Mouse (Mus musculus) forebrain, embryonic 12.5 days (tissue): Measurements from ENCODE around the gene Vps45. TPM values are rescaled to one million over a fixed set of nuclear protein-coding genes. Genes with fewer than 3 reads are reported as not detected.

ENCODE experiments used
- ATAC-seq: fragments of 200-750 bp; cut with Nextera tagmentation; 2 replicates; pipeline ENCODE4 v1.8.0; 2017; ENCODE audit warnings: moderate TSS enrichment; ENCODE audit not compliant: low FRiP score
- H3K27ac ChIP-seq: fragments of 300-500 bp; sonication (generic); 2 replicates; pipeline ENCODE4 v1.5.1; 2016; ENCODE audit warnings: mild to moderate bottlenecking
- H3K27me3 ChIP-seq: fragments of 300-500 bp; sonication (generic); 2 replicates; pipeline ENCODE4 v1.6.1; 2016; ENCODE audit warnings: mild to moderate bottlenecking
- H3K36me3 ChIP-seq: fragments of 300-500 bp; sonication (generic); replicated peaks from 2 replicates; pipeline ENCODE4 v1.6.1; 2016; ENCODE audit warnings: mild to moderate bottlenecking
- H3K4me1 ChIP-seq: fragments of 300-500 bp; sonication (generic); 2 replicates; pipeline ENCODE4 v1.6.1; 2016
- H3K4me2 ChIP-seq: fragments of 300-500 bp; sonication (generic); 2 replicates; pipeline ENCODE4 v1.6.1; 2016; ENCODE audit warnings: mild to moderate bottlenecking, moderate library complexity
- H3K4me3 ChIP-seq: fragments of 300-500 bp; sonication (generic); replicated peaks from 2 replicates; pipeline ENCODE4 v1.5.1; 2016; ENCODE audit warnings: mild to moderate bottlenecking
- H3K9ac ChIP-seq: fragments of 300-500 bp; sonication (generic); 2 replicates; pipeline ENCODE4 v1.6.1; 2016; ENCODE audit warnings: mild to moderate bottlenecking
- H3K9me3 ChIP-seq: fragments of 300-500 bp; sonication (generic); 2 replicates; pipeline ENCODE4 v1.6.1; 2016
- WGBS: fragments of 180-500 bp; shearing (Covaris S2); methylation state at CpG from one replicate; pipeline ENCODE4 v1.1.7; 2016; 5-methylcytosine and 5-hydroxymethylcytosine counted together
- polyA plus RNA-seq: library from polyadenylated mRNA; unstranded; fragments of >200 nt; fragmentation: Nextera tagmentation; extraction: Ambion mirVana; gene quantifications from 2 replicates; pipeline ENCODE4 v1.2.1, GENCODE M21; 2016

The Vps45 gene
- polyA plus RNA-seq, 1 experiment from 2014 or later, result 39.2 TPM

GRCm38 (mm10) chr3:96029766-96030165, 28.5 kb downstream of the Vps45 start:
- H3K36me3 ChIP-seq, result peaks cover 13% of the 10 kb centered on the region; the same call in 1 of the 2 replicates
- no peaks in the 10 kb centered on the region for H3K9me3 ChIP-seq
- no peak overlapping the region for H3K27ac ChIP-seq
- H3K4me1 ChIP-seq, result no peaks in the 10 kb centered on the region
- H3K4me3 ChIP-seq, result no peak overlapping the region
- 94% methylated on average over 11 of the region's 11 CpGs for WGBS
- ATAC-seq, result no peak
- no peaks in the 10 kb centered on the region for H3K27me3 ChIP-seq
- no peak overlapping the region for H3K4me2 ChIP-seq
- no peak overlapping the region for H3K9ac ChIP-seq

GRCm38 (mm10) chr3:96029336-96029735, 28.9 kb downstream of the Vps45 start:
- Histone ChIP-seq H3K27me3 (no peaks in the 10 kb centered on the region), H3K4me2 (no peak overlapping the region), H3K9ac (no peak overlapping the region), H3K27ac (no peak overlapping the region), H3K4me1 (no peaks in the 10 kb centered on the region), H3K4me3 (no peak overlapping the region), H3K36me3 (peaks cover 13% of the 10 kb centered on the region; the same call in 1 of the 2 replicates), H3K9me3 (no peaks in the 10 kb centered on the region)
- WGBS, result 91% methylated on average over 3 of the region's 3 CpGs
- ATAC-seq, result no peak

DNA sequence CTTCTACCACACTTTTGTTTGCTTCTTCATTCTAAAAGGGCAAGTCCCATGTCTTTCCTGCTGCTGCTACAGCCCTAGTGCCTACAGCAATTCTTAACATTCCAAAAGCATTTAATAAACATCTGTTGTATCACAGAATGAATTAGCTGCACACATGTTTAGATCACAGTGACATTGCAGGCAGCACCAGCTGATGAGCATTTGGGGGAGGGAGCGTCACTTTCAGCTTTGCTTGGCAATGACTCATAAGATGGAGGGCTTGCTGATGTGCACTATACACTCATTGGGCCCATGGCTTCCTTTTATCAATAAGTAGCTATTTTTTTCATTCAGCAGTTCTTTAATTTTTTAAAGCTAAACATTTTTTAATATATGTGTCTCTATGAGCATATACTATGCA, 30.4 kb downstream of the Vps45 start:
- Histone ChIP-seq H3K4me3 (no peak overlapping the region), H3K9me3 (no peaks in the 10 kb centered on the region), H3K4me1 (no peaks in the 10 kb centered on the region), H3K36me3 (peaks cover 12% of the 10 kb centered on the region; the same call in 1 of the 2 replicates), H3K27me3 (no peaks in the 10 kb centered on the region), H3K27ac (no peak overlapping the region), H3K4me2 (no peak overlapping the region), H3K9ac (no peak overlapping the region)
- no peak for ATAC-seq
- WGBS, result 78% methylated on average over 1 of the region's 1 CpGs

DNA sequence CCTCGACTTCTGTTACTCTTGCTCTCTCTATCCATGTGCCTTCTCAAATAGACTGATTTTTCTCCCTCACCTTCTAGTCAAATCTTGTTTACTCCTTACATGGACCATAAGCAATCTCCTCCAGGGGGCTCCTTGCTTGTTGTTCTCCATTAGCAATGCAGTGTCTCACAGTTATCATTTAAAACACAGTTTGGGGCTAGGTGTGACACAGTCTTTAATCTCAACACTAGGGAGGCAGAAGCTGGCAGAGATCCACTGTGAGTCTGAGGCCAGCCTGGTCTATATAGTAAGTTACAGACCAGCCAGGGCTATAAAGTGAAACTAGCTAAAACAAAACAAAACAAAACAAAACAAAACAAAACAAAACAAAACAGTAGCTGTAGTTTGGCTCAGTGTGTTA, 31.1 kb downstream of the Vps45 start:
- ATAC-seq, result no peak
- Histone ChIP-seq H3K27ac (no peak overlapping the region), H3K4me1 (no peaks in the 10 kb centered on the region), H3K9me3 (no peaks in the 10 kb centered on the region), H3K27me3 (no peaks in the 10 kb centered on the region), H3K9ac (no peak overlapping the region), H3K4me2 (no peak overlapping the region), H3K4me3 (no peak overlapping the region), H3K36me3 (peaks cover 8% of the 10 kb centered on the region; the same call in 1 of the 2 replicates)
- WGBS, result 100% methylated on average over 1 of the region's 1 CpGs

- Histone ChIP-seq H3K36me3 (no peaks in the 10 kb centered on the region), H3K4me2 (no peak overlapping the region), H3K9ac (no peak overlapping the region), H3K4me3 (no peak overlapping the region), H3K4me1 (no peaks in the 10 kb centered on the region), H3K27me3 (no peaks in the 10 kb centered on the region), H3K9me3 (no peaks in the 10 kb centered on the region), H3K27ac (no peak overlapping the region)
- ATAC-seq, result no peak
- 85% methylated on average over 5 of the region's 5 CpGs for WGBS
Measured at GRCm38 (mm10) chr3:96021421-96022128, 36.7 kb downstream of the Vps45 start.

DNA sequence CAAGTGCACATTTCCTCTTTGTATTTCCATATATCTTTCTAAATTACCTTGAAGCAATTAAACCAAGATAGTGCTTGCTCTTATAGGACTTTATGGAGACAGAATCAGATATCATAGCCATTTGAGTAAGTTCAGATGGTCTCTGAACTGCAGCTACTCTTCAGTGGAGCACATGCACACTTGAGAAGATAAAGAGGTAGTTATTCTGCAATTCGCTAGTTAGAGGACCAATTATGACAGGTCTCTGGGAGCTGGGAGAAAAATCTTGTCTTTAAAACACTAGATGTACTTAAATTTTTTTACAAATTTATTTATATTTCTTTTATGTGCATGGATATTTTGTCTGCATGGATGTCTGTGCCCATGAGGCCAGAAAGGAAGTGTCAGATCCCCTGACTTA, 37.5 kb downstream of the Vps45 start:
- 86% methylated on average over 1 of the region's 1 CpGs for WGBS
- ATAC-seq, result no peak
- H3K36me3 ChIP-seq, result no peaks in the 10 kb centered on the region
- H3K27ac ChIP-seq, result no peak overlapping the region
- H3K4me1 ChIP-seq, result no peaks in the 10 kb centered on the region
- no peaks in the 10 kb centered on the region for H3K27me3 ChIP-seq
- no peak overlapping the region for H3K4me3 ChIP-seq
- H3K4me2 ChIP-seq, result no peak overlapping the region
- H3K9ac ChIP-seq, result no peak overlapping the region
- no peaks in the 10 kb centered on the region for H3K9me3 ChIP-seq

DNA sequence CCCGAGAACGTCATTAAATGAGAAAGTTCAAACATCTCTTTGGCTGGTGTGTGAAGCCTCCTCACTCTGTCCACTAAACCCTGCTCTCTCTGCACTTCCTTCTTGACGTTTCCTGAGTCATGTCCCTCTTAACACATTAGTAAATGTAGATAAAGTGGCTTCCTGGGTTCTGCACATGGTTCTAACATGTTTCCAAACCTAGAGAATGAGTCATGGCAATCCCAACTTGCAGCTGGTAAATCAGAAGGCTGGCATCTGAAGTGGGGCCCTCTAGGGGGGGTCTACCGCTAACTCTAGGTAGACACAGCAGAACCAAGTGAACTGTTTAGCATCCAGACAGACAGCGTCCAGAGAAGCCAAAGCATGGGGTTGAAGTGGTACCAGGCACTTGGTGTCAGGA, 40.8 kb downstream of the Vps45 start:
- no peak overlapping the region for H3K4me2 ChIP-seq
- H3K27me3 ChIP-seq, result no peaks in the 10 kb centered on the region
- no peaks in the 10 kb centered on the region for H3K9me3 ChIP-seq
- 80% methylated on average over 5 of the region's 5 CpGs for WGBS
- no peak for ATAC-seq
- H3K9ac ChIP-seq, result no peak overlapping the region
- no peak overlapping the region for H3K27ac ChIP-seq
- no peaks in the 10 kb centered on the region for H3K36me3 ChIP-seq
- H3K4me3 ChIP-seq, result no peak overlapping the region
- H3K4me1 ChIP-seq, result no peaks in the 10 kb centered on the region

- no peak overlapping the region for H3K4me2 ChIP-seq
- H3K4me1 ChIP-seq, result no peaks in the 10 kb centered on the region
- no peak overlapping the region for H3K9ac ChIP-seq
- no peaks in the 10 kb centered on the region for H3K27me3 ChIP-seq
- H3K9me3 ChIP-seq, result no peaks in the 10 kb centered on the region
- H3K27ac ChIP-seq, result no peak overlapping the region
- no peak overlapping the region for H3K4me3 ChIP-seq
- H3K36me3 ChIP-seq, result no peaks in the 10 kb centered on the region
- ATAC-seq, result no peak
- WGBS, result 94% methylated on average over 2 of the region's 2 CpGs
Measured at GRCm38 (mm10) chr3:96016257-96016889, 41.9 kb downstream of the Vps45 start.

DNA sequence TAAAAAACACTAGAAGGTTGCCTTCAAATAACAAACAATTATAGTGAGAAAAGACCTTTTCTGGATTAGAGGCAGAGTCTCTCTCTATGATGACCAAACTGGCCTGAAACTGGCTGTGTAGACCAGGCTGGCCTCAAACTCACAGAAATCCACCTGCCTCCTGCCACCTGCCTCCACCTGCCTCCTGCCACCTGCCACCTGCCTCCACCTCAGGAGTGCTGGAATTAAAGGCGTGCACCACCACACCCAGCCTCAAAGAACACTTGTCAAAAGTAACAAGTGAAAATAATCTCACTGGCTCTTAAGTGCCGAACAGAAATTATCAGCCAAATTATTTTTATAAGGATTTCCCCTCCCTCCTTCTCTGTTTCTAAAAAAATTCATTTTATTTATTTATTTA, 42.6 kb downstream of the Vps45 start:
- Histone ChIP-seq H3K36me3 (peaks cover 5% of the 10 kb centered on the region; the same call in 1 of the 2 replicates), H3K4me1 (no peaks in the 10 kb centered on the region), H3K9ac (no peak overlapping the region), H3K27ac (no peak overlapping the region), H3K4me3 (no peak overlapping the region), H3K27me3 (no peaks in the 10 kb centered on the region), H3K4me2 (no peak overlapping the region), H3K9me3 (no peaks in the 10 kb centered on the region)
- ATAC-seq, result no peak
- WGBS, result 92% methylated on average over 2 of the region's 2 CpGs

DNA sequence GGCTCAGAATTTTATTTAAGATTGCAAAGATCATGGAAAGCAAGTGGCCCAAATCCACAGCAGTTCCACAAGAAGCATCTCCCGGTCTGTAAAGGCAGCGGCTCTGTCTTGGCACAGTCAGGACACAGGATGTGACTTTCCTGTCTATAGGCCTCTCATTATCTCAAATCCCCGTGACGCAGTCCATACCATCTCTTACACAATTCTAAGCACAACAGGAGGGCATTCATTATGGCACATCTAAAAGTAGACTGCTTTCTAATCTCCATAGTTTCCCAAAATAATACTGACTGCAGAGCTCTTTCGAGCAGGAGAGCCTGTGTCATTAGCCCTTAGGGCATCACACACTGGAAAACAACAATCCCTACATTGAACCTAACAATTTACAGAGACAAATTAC, 45.5 kb downstream of the Vps45 start:
- no peaks in the 10 kb centered on the region for H3K4me1 ChIP-seq
- peaks cover 7% of the 10 kb centered on the region; the same call in 1 of the 2 replicates for H3K36me3 ChIP-seq
- no peak overlapping the region for H3K27ac ChIP-seq
- no peak overlapping the region for H3K9ac ChIP-seq
- no peak overlapping the region for H3K4me3 ChIP-seq
- WGBS, result 47% methylated on average over 5 of the region's 5 CpGs
- H3K27me3 ChIP-seq, result no peaks in the 10 kb centered on the region
- ATAC-seq, result no peak
- H3K9me3 ChIP-seq, result no peaks in the 10 kb centered on the region
- H3K4me2 ChIP-seq, result no peak overlapping the region

DNA sequence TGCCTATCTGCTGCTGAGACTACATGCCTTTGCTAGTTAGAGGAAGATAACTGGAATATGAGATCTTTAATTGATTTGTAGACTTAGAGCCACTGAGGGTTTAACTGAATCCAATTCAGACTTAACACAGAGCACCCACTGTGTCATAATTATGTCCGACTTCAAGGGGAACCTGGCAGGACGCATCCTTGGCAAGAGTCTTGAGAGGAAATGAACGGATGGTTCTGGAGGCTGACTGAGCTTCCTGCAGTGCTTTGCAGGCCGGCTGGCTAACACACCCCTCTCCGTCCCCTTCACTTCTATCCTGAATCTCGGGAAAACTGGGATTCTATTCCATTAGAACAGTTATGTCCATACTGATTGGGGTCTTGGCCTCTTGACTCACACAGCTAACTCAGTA, 49.8 kb downstream of the Vps45 start:
- Histone ChIP-seq H3K36me3 (peaks cover 7% of the 10 kb centered on the region; the same call in 1 of the 2 replicates), H3K27me3 (no peaks in the 10 kb centered on the region), H3K9ac (no peak overlapping the region), H3K9me3 (no peaks in the 10 kb centered on the region), H3K4me3 (no peak overlapping the region), H3K4me2 (no peak overlapping the region), H3K27ac (no peak overlapping the region), H3K4me1 (no peaks in the 10 kb centered on the region)
- WGBS, result 84% methylated on average over 6 of the region's 6 CpGs
- no peak for ATAC-seq

DNA sequence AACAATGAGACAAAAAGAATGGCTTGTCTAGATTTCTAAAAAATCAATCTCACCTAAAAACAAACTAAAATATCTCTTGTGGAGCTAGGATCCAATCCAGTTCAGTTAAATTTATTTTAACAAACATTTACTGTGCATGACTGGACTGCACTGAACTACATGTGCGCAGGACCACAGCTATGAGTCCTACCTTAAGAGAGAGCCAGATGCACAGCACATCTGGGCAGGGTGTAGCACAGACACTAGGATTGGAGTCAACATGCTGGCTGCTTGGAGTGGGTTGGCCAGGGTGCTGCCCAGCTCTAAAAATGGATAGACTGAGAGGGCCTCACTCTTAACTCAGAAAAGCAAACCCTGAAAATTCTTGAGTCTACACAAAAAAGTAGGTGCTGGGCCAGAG, 56.7 kb downstream of the Vps45 start:
- Histone ChIP-seq H3K4me3 (no peak overlapping the region), H3K36me3 (0 out of 2 replicates have a peak, but pooled peaks cover 9% of the 10 kb centered on the region), H3K4me1 (peaks cover 21% of the 10 kb centered on the region), H3K27me3 (no peaks in the 10 kb centered on the region), H3K4me2 (no peak overlapping the region), H3K9me3 (no peaks in the 10 kb centered on the region), H3K27ac (no peak overlapping the region), H3K9ac (no peak overlapping the region)
- ATAC-seq, result no peak
- 95% methylated on average over 1 of the region's 1 CpGs for WGBS
